Mouse (Mus musculus) forebrain, embryonic 12.5 days (tissue): Measurements from ENCODE around the gene Acp6. TPM values are rescaled to one million over a fixed set of nuclear protein-coding genes. Genes with fewer than 3 reads are reported as not detected.
"Not testable (repeated sequence)": the region's sequence is repeated elsewhere in the genome, so short reads cannot be mapped to it uniquely, and the experiment has no call there.

Source experiments
- ATAC-seq: fragments of 200-750 bp; cut with Nextera tagmentation; 2 replicates; pipeline ENCODE4 v1.8.0; 2017; ENCODE audit warnings: moderate TSS enrichment; ENCODE audit not compliant: low FRiP score
- H3K27ac ChIP-seq: fragments of 300-500 bp; sonication (generic); 2 replicates; pipeline ENCODE4 v1.5.1; 2016; ENCODE audit warnings: mild to moderate bottlenecking
- H3K27me3 ChIP-seq: fragments of 300-500 bp; sonication (generic); 2 replicates; pipeline ENCODE4 v1.6.1; 2016; ENCODE audit warnings: mild to moderate bottlenecking
- H3K36me3 ChIP-seq: fragments of 300-500 bp; sonication (generic); replicated peaks from 2 replicates; pipeline ENCODE4 v1.6.1; 2016; ENCODE audit warnings: mild to moderate bottlenecking
- H3K4me1 ChIP-seq: fragments of 300-500 bp; sonication (generic); 2 replicates; pipeline ENCODE4 v1.6.1; 2016
- H3K4me2 ChIP-seq: fragments of 300-500 bp; sonication (generic); 2 replicates; pipeline ENCODE4 v1.6.1; 2016; ENCODE audit warnings: mild to moderate bottlenecking, moderate library complexity
- H3K4me3 ChIP-seq: fragments of 300-500 bp; sonication (generic); replicated peaks from 2 replicates; pipeline ENCODE4 v1.5.1; 2016; ENCODE audit warnings: mild to moderate bottlenecking
- H3K9ac ChIP-seq: fragments of 300-500 bp; sonication (generic); 2 replicates; pipeline ENCODE4 v1.6.1; 2016; ENCODE audit warnings: mild to moderate bottlenecking
- H3K9me3 ChIP-seq: fragments of 300-500 bp; sonication (generic); 2 replicates; pipeline ENCODE4 v1.6.1; 2016
- WGBS: fragments of 180-500 bp; shearing (Covaris S2); methylation state at CpG from one replicate; pipeline ENCODE4 v1.1.7; 2016; 5-methylcytosine and 5-hydroxymethylcytosine counted together
- polyA plus RNA-seq: library from polyadenylated mRNA; unstranded; fragments of >200 nt; fragmentation: Nextera tagmentation; extraction: Ambion mirVana; gene quantifications from 2 replicates; pipeline ENCODE4 v1.2.1, GENCODE M21; 2016

Acp6 gene
- 29.7 and 32.2 TPM in 2 replicates for polyA plus RNA-seq

DNA sequence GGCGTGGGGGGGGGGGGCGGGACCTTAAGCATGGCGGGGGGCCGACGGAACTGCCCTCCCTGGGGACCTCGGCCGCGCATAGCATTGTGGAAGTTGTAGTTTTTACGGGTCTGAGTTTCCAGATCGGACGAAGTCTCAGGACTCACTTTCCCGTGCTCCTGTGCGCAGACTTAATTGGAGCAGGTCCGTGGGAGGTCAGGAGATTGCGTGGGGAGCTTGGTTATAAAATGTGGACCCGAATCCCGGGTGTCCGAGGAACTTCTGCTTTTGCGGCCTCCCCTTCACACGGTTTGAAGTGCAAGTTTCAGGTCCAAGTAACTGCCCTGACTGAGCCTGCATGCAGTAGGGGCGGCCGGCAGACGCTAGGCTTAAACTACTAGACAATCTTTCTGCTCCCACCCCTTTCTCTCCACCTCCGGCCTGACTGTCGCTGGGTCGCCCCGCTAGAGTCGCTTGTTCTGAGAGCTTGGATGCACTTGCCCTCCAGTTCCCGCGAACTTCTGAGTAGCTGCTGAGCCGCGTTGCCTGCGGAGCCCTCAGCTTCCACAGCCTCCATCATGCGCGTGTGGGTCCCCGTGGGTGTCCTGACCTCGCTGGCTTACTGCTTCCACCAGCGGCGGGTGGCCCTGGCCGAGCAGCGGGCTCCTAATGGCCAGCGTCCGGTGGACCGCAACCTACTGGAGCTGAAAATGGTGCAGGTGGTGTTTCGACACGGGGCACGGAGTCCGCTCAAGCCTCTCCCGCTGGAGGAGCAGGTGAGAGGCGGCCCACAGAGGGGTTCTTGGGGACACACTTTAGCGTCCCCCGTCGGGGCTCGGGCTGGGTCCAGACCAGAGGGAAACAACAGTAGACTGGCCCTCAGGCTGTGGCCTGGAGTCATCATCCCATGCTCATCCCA is at the start of gene Acp6:
Acp6 (plus strand) TSS at position 167 of the 898 bp plus-strand sequence.
- no peaks in the 10 kb centered on the region for H3K36me3 ChIP-seq
- no peaks in the 10 kb centered on the region for H3K27me3 ChIP-seq
- peak; percentile 95 for ATAC-seq
- H3K27ac ChIP-seq = peak within 1 kb of the TSS; percentile 83
- H3K9ac ChIP-seq = peak within 1 kb of the TSS; percentile 77
- H3K4me2 ChIP-seq = peak within 1 kb of the TSS; percentile 76
- H3K9me3 ChIP-seq = no peaks in the 10 kb centered on the region
- peak within 1 kb of the TSS; percentile 82 for H3K4me3 ChIP-seq
- peaks cover 10% of the 10 kb centered on the region for H3K4me1 ChIP-seq
- under 1% methylated on average over 54 of the region's 54 CpGs for WGBS

DNA sequence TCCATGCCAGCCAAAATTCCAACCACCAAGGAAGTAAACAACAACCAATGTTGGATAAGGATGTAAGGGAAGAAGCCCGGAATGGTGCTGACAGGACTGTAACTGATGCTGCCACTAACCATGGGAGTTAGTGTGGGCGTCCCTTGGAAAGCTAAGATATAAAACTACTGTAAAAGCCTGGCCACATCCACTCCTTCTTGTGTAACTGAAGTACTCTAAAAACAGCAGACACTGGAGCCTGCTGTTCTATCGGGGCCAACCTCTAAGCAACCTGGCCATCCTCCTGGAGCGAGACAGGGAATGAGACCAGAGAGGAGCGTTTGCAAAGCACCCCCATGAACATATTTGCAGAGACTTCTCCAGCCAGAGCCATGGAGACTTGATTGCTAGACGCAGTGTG is 41.1 kb upstream of the Acp6 start:
- H3K27ac ChIP-seq = no peak overlapping the region
- H3K27me3 ChIP-seq = no peaks in the 10 kb centered on the region
- no peak for ATAC-seq
- H3K4me2 ChIP-seq = no peak overlapping the region
- peaks cover 6% of the 10 kb centered on the region; the same call in 1 of the 2 replicates for H3K9me3 ChIP-seq
- no peaks in the 10 kb centered on the region for H3K36me3 ChIP-seq
- no peaks in the 10 kb centered on the region for H3K4me1 ChIP-seq
- H3K9ac ChIP-seq = no peak overlapping the region
- no peak overlapping the region for H3K4me3 ChIP-seq
- WGBS = 91% methylated on average over 6 of the region's 6 CpGs

DNA sequence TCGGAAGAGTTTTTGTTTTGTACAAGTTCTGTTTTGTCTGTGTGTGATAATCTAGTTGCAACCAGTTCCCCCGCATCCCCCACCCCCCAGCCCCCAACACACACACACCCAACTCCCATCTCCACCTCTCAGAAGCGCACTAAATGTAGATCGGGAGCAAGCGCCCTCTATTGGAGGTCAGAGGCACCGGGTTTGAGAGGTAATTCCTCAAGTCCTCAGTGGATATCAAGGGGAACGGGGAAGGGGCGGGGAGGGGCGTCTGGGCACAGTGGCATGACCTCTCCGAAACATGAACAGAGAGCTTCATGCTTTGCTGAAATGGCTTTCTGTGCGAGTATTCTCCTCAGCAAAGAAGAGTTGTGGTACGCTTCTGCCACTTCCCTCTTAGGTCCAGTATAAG is 40.3 kb upstream of the Acp6 start:
- no peak overlapping the region for H3K4me2 ChIP-seq
- WGBS = 62% methylated on average over 12 of the region's 12 CpGs
- H3K4me3 ChIP-seq = no peak overlapping the region
- no peaks in the 10 kb centered on the region for H3K27me3 ChIP-seq
- H3K4me1 ChIP-seq = no peaks in the 10 kb centered on the region
- ATAC-seq = no peak
- H3K9me3 ChIP-seq = peaks cover 6% of the 10 kb centered on the region; the same call in 1 of the 2 replicates
- H3K9ac ChIP-seq = no peak overlapping the region
- no peak overlapping the region for H3K27ac ChIP-seq
- H3K36me3 ChIP-seq = no peaks in the 10 kb centered on the region

DNA sequence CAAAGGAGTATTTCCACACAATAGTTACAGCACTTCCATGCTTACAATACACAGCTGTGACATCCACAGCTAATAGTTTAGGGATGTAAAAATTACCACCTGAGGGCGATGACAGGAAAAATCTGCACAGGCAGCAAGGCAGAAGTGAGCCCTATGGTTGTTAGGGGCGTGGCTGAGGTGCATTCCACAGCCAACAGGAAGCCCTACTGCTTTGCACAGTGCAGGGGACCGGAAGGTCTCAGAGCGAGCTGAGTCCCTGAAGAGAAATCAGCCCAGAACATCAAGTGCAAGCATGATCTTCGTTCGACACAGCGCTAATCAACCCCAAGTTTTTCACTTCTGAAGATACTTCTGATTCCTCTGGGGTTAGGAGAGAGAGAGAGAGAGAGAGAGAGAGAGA is 34.4 kb upstream of the Acp6 start:
- no peaks in the 10 kb centered on the region for H3K36me3 ChIP-seq
- H3K27me3 ChIP-seq = no peaks in the 10 kb centered on the region
- WGBS = 53% methylated on average over 7 of the region's 7 CpGs
- no peaks in the 10 kb centered on the region for H3K4me1 ChIP-seq
- H3K27ac ChIP-seq = no peak overlapping the region
- H3K4me2 ChIP-seq = no peak overlapping the region
- H3K9me3 ChIP-seq = no peaks in the 10 kb centered on the region
- no peak for ATAC-seq
- no peak overlapping the region for H3K9ac ChIP-seq
- H3K4me3 ChIP-seq = no peak overlapping the region

DNA sequence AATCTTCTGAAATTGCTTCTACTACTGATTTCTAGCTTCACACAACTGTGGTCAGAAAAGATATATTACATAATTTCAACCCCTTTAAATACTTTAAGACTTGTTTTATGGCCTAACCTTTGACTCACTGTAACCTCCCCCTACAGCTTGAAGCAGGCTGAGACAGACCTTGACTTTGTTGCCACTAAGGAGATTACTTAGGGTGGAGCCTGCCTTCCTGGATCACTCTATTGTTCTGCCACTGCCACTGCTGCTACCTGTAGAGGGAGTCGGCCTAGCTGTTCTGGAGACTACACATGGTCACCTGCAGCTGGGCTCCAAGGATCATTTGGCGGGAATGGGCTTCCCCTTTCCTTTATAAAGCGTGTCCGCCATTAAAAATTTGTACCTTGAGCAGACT is 29.2 kb upstream of the Acp6 start:
- Histone ChIP-seq H3K9me3 (no peaks in the 10 kb centered on the region), H3K4me3 (no peak overlapping the region), H3K27me3 (no peaks in the 10 kb centered on the region), H3K4me1 (no peaks in the 10 kb centered on the region), H3K9ac (no peak overlapping the region), H3K27ac (no peak overlapping the region), H3K4me2 (no peak overlapping the region), H3K36me3 (no peaks in the 10 kb centered on the region)
- ATAC-seq = no peak
- WGBS = 84% methylated on average over 4 of the region's 4 CpGs

DNA sequence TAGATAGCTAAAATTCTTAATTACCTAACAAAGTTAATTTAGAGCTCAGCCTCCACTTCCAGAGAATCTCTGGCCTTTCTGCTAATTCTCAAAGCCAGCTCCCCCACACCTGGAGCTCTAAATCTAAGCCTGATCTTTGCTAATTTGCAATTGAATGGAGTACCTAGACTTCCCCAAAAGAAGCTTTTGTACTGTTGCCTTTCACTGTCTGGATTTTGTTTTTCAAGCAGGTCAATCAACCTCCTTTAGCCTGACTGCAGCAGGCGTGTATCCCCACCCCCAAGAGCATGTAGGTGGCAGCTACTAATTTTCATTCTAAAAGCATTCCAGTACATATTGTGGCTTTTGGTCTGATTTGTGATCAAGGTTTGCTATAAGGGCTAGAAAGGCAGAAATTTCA is 20.9 kb upstream of the Acp6 start:
- H3K9me3 ChIP-seq, H3K9ac ChIP-seq, H3K4me3 ChIP-seq, H3K4me2 ChIP-seq, ATAC-seq, H3K27me3 ChIP-seq, H3K27ac ChIP-seq, H3K4me1 ChIP-seq, H3K36me3 ChIP-seq: not testable (repeated sequence)
- 37% methylated on average over 1 of the region's 1 CpGs for WGBS

DNA sequence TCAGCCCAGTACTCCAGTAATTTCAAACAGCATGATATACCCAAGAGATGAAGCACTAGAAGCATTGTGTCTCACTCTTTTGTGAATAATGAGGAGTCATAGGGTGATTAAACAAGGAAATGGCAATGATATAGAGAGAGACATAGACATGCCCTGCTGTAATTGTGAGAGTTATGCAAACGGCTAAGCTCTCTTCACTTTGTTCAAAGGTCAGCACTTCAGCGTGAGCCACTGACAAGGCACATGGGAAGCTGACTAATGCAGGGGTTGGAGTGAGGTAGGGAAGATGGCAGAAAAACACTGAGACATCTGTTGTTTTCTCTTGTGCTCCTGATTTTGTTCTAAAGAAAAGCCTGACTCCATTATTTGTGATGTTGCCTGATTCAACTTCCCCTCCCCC is 7.5 kb upstream of the Acp6 start:
- no peaks in the 10 kb centered on the region for H3K36me3 ChIP-seq
- no peaks in the 10 kb centered on the region for H3K4me1 ChIP-seq
- no peaks in the 10 kb centered on the region for H3K9me3 ChIP-seq
- no peak overlapping the region for H3K27ac ChIP-seq
- no peaks in the 10 kb centered on the region for H3K27me3 ChIP-seq
- no peak overlapping the region for H3K4me3 ChIP-seq
- no peak overlapping the region for H3K9ac ChIP-seq
- H3K4me2 ChIP-seq = no peak overlapping the region
- no peak for ATAC-seq
- 60% methylated on average over 2 of the region's 2 CpGs for WGBS

DNA sequence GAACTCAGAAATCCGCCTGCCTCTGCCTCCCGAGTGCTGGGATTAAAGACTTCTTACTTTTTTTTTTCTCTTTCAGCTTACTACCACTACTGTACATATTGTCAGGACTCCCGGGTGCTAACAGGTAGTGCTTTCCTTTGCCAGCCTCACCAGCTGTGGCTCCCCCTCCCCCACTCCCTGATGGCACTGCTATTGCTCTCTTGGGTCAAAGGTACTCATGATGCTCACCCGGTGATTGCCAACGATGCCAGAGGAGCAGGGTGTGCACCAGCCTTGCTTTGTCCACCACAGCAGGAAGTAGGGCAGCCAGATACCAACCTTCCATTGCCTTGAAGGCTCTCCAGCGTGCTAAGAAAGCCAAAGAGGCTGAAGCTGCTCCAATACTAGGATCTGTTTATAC is 2.1 kb upstream of the Acp6 start:
- Histone ChIP-seq H3K27me3 (no peaks in the 10 kb centered on the region), H3K9me3 (no peaks in the 10 kb centered on the region), H3K27ac (no peak overlapping the region), H3K4me3 (no peak overlapping the region), H3K4me1 (peaks cover 10% of the 10 kb centered on the region), H3K36me3 (no peaks in the 10 kb centered on the region), H3K9ac (no peak overlapping the region), H3K4me2 (no peak overlapping the region)
- 88% methylated on average over 6 of the region's 6 CpGs for WGBS
- no peak for ATAC-seq

DNA sequence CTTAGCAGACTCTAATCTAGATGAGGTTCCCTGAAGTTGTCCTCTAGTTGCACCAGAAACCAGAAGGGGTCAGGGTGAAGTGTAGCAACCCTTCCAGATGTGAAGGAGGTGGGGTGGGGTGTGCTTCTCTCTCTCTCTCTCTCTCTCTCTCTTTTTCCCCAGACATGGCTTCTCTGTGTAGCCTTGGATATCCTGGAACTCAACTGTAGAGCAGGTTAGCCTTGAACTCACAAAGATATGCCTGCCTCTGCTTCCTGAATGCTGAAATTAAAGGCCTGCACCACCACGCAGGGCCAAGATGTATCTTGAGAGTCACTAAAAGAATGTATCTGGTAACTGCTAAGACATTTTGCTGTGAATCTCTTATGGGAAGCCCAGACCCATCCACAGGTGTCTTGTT is 1.3 kb upstream of the Acp6 start:
- H3K36me3 ChIP-seq = no peaks in the 10 kb centered on the region
- 94% methylated on average over 1 of the region's 1 CpGs for WGBS
- H3K4me2 ChIP-seq = no peak overlapping the region
- no peak overlapping the region for H3K9ac ChIP-seq
- no peak overlapping the region for H3K27ac ChIP-seq
- no peaks in the 10 kb centered on the region for H3K9me3 ChIP-seq
- no peaks in the 10 kb centered on the region for H3K27me3 ChIP-seq
- ATAC-seq = no peak
- peaks cover 10% of the 10 kb centered on the region for H3K4me1 ChIP-seq
- no peak overlapping the region for H3K4me3 ChIP-seq

DNA sequence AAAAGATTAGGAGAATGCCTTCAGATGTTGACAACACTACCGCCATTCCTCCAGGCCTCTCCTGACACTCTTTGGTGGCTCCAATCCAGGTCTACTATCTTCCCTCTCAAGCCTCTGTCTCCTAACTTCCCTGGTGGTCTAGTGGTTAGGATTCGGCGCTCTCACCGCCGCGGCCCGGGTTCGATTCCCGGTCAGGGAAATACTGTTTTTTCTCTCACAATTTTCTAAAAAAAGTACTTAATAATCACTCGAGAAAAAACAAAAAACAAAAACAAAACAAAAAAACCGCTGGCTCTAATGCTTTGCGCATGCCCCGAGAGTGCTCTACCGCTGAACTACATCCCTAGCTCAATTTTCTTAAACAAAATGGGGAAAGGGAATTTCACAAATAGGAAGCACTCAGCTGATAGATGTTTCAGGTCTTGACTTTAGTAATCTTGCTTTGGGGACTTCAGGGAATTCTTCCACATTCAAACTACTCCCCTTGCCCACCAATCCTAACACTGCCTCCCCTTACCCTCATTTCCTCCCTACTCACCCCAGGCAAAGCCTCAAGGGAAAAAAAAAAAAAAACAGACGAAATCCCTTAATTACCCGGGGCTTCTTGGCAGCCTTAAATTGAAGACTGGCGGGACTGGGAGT is 498 bp upstream of the Acp6 start:
- peak overlapping the region; percentile 76 for H3K4me2 ChIP-seq
- H3K27ac ChIP-seq = peak overlapping the region; percentile 83
- WGBS = under 1% methylated on average over 17 of the region's 17 CpGs
- peaks cover 10% of the 10 kb centered on the region for H3K4me1 ChIP-seq
- H3K4me3 ChIP-seq = peak overlapping the region; percentile 82
- ATAC-seq = peak; percentile 71
- H3K27me3 ChIP-seq = no peaks in the 10 kb centered on the region
- H3K9me3 ChIP-seq = no peaks in the 10 kb centered on the region
- H3K9ac ChIP-seq = no peak overlapping the region
- H3K36me3 ChIP-seq = no peaks in the 10 kb centered on the region

DNA sequence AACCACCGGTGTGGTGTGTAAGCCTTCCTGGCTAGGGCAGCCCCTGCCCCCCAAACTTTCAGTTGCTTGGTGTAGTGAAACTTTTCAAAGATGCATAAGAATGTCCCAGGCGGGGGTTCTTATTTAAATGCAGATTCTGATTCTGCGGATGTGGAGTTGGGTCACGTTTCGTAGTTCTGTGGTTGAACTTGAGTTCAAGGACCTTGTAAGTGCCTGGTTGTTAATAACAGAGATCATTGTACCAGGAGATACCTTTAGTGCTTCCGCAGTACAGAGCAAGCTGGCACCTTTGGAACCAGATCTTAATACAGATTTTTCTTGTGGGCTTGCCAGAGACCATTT is 903 bp downstream of the Acp6 start:
- Histone ChIP-seq H3K27ac (no peak overlapping the region; the same call in 1 of the 2 replicates), H3K27me3 (no peaks in the 10 kb centered on the region), H3K9ac (peak overlapping the region; percentile 77), H3K9me3 (no peaks in the 10 kb centered on the region), H3K4me3 (peak overlapping the region; percentile 82), H3K4me1 (peaks cover 10% of the 10 kb centered on the region), H3K4me2 (peak overlapping the region; percentile 76), H3K36me3 (peaks cover 3% of the 10 kb centered on the region; the same call in 1 of the 2 replicates)
- ATAC-seq = no peak
- 5% methylated on average over 6 of the region's 6 CpGs for WGBS

DNA sequence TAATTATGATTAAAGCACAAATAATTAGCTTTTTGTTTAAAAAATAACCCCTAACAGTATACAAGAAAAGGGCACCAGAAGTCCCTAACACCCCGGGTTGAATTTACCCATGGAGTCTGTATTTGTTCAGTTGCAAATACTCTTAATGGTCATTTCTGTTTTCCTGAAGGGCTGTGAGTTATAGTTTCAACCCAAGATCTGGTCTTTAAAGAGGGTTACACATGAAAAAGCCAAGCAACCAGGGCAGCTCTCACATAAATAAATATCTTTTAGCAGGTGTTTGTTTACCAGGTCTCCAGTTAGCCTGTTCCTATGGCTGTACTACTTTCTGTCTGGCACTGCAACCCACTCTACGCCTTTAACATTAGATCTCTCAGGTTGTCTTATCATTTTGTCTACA is 1.4 kb downstream of the Acp6 start:
- Histone ChIP-seq H3K9me3 (no peaks in the 10 kb centered on the region), H3K36me3 (peaks cover 3% of the 10 kb centered on the region; the same call in 1 of the 2 replicates), H3K27ac (no peak overlapping the region), H3K9ac (no peak overlapping the region), H3K4me3 (peak overlapping the region; percentile 13; the same call in 1 of the 2 replicates), H3K4me1 (peaks cover 10% of the 10 kb centered on the region), H3K4me2 (peak overlapping the region; percentile 76), H3K27me3 (no peaks in the 10 kb centered on the region)
- 78% methylated on average over 2 of the region's 2 CpGs for WGBS
- no peak for ATAC-seq
